Mouse (Mus musculus): Measurements from ENCODE around the gene Sh3bp5.

Gene Sh3bp5

DNA sequence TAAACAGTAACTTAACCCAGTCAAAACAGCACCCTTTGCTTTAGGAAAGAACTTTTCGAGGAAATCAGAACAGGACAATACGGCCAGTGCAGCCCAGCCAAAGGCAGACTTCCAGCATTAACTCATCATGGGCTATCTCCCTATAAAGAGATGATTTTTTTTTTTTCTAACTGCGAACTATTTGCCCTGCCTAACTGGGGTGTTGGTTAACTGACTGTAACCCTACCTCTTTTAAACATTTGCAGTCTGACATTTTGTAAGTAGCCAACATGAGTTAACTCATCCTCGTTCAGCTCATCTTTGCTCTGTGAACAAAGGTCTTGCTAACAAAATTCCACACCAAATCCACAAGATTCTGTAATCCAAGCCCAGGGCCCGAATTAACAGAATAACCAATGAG is 1.5 kb downstream of the Sh3bp5 start:
- intact Hi-C loops (cut with DNase I), result loop anchor here (2.0 kb wide), 1 partner anchor 48 kb away; no protein-coding TSS in a partner anchor

DNA sequence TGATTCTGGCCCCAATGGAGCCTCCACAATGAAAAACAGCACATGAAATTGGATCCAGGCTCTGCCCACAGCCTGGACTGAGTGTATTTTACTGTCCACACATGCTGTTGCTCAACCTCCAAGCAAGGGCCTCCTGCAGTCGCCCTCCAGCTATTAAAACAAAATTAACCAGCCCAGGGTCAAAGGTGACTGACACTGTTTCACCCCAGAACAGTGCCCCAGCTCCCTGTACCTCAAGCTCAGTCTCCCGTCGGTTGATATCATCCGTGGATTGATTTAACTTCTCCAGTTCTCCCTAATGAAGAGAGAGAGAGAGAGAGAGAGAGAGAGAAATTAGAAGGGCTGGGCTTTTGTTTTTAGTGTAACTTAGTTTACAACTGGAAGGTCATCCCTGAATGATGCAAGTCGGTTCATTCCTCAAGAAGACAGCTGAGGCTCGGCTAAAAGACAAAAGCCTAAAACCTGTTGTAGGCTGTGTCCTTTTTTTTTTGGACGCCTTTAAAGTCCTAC is 2.0 kb downstream of the Sh3bp5 start:
- intact Hi-C loops (cut with DNase I), result loop anchor here (2.0 kb wide), 1 partner anchor 47 kb away; no protein-coding TSS in a partner anchor

DNA sequence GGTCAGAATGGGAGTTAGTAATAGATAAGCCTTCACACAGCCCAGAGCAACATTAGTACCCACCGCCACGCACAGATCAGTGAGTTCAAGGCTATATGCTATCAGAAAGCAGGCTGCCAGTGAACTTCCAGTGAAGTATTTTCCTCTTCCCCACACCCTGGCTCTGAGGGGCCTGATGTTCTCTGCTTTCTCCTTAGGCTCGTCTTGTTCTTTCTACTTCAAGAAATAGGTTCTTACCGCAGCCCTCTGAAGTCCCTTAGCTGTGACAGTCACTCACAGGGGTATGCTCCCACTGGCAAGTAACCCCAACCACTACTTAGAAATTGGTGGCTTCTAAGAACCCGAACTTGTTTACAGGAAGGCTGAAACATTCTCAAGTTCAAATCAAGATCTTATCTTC is 2.8 kb downstream of the Sh3bp5 start:
- intact Hi-C loops (cut with DNase I), result no loop called here

DNA sequence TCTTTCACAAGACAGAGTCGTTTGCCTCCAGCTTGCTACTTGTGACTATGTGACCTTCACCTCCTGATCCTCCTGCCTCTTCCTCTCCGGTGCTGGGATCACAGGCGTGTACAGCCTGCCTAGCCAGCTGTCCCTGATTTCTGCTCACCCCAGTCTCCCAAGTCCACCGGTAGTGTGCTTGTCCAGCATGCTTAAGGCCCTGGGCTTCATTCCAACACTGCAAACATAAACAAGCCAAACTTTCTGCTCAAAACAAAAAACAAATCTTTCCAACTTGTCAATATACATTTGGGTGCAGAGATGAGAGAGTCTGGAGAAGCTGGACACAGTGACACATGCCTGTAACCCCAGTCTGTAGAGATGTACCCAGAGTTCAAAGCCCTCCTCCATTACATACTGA is 3.5 kb downstream of the Sh3bp5 start:
- intact Hi-C loops (cut with DNase I), result no loop called here

DNA sequence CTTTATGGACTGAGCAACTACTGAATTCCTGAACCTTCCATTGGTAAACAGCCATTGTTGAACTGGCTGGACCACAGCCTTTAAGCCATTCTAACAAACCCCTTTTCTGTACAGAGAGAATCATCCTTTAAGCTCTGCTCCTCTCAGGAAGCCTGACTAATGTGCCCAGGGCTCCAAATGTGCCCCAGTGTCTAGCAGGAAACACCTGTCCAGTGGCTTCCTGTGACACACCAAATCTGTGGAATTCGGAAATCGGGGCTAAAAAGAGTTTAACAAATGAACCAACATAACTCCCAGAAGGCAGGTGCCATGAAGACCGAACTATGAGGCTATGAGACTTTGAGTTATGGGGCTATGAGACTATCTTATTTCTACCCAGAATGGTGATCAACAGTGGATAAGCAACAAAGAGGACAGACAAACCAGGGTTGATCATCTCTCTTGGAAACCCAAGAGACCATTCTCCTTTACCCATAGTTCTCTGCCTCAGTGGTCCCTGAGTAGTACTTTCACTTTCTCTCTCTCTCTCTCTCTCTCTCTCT is 4.0 kb downstream of the Sh3bp5 start:
- intact Hi-C loops (cut with DNase I), result no loop called here

DNA sequence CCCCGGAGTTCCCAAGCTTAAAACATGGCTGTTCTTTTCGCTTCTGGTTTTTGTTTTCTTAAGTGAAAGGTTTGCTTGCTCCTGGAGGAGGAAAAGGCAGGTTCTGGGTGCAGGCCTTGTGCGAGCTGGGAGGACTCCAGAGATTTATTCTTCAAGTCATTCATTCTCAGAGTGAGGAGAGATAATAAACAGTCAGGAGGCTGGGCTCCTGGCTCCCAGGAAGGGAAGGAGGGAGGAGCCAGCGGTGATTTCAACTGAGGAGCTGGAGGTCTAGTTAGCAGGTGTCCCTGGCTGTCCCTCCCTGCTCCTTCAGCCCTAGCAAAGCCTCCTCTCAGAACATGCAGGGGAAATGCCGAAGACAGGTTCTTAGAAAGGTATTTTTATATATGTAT is 6.9 kb downstream of the Sh3bp5 start:
- intact Hi-C loops (cut with DNase I), result no loop called here

DNA sequence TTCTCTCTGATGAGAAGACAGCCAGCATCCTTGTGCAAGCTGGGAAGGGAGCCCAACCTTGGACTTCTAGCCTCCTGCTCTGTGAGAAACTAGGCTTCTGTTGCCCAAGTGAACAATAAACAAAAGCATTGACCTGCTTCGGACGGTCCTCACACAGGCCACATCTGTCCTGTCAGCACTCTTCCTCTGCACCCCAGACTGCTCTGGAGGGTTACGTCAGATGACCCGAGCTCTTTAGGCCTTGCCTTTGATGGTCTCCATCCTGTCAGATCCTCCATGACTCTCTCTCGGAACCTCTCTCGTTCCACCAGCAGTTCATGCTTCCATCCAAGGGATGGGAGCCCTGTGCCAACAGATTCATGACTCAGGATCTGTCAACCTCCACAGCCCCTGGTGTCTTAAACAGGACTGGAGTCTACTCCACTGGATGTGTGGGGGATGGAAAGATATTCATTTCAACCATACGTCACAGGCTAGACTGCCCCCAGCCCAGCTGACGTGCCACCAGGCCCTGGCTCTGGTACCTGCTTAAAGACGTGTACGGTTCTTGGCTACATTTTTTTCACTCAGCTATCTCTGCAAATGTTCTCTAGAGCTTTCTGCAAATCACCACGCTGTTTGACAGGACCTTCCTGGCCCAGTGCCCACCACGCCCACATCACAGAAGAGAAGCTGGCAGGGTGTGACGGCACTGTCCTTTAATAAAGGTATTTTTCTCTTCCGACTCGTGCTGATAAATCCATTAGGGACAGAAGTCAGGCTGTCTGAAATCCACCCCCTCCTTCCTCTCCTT is 7.5 kb downstream of the Sh3bp5 start:
- intact Hi-C loops (cut with DNase I), result no loop called here

DNA sequence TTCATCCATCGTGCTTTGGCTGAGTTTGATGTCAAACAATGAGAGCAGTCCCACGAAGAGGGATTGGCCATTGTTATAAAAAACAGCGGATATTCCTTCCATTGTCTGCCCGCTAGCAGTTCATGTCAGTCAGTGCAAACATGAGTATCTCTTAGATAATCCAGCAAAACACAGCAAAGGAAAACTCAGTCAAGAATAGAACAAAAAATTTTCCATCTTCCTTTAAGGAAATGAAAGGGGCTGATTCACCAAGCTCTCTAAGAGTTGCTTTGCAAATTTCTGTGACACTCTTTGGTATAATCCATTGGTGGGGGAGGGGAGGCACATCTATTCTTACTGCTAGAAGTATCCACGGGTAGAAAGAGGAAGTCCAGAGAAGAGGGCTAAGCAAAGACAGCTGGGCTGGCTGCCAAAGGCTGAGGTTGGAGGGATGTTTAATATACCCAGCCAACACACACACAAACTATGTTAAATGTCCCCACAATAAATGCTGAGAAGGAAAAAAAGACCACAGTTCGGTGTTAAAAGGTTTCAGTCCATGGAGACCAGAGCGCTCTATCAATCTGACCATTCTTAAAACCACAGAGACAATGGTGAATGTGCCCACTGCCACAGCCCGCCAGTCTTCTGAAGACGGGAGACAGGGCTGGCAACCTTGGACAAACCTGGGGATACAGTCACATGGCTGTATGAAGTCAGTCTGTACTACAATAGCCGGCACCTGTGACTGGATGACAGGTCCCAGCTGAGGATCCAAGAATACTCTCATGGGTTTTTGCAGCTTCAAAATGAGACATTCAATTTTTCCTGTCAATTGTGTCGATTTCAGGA is 12.7 kb downstream of the Sh3bp5 start:
- intact Hi-C loops (cut with DNase I), result no loop called here

DNA sequence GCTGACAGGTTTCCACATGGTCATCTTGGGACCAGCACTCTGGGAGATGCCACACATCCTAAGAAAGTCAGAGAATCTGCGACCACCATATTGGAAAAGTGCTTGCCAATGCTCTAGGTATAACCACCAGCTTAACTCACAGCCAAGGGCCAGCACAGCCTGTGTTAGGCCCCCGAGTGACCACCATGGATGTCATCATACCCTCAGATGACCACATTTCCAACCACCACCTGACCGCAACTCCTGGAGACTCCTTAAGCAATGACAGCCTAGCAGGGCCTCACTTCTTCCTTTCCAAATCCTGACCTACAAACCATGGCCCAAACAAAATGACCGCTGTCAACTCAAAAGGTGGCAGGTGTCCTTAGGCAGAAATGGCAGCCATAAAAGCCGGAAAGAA is 13.5 kb downstream of the Sh3bp5 start:
- intact Hi-C loops (cut with DNase I), result no loop called here

DNA sequence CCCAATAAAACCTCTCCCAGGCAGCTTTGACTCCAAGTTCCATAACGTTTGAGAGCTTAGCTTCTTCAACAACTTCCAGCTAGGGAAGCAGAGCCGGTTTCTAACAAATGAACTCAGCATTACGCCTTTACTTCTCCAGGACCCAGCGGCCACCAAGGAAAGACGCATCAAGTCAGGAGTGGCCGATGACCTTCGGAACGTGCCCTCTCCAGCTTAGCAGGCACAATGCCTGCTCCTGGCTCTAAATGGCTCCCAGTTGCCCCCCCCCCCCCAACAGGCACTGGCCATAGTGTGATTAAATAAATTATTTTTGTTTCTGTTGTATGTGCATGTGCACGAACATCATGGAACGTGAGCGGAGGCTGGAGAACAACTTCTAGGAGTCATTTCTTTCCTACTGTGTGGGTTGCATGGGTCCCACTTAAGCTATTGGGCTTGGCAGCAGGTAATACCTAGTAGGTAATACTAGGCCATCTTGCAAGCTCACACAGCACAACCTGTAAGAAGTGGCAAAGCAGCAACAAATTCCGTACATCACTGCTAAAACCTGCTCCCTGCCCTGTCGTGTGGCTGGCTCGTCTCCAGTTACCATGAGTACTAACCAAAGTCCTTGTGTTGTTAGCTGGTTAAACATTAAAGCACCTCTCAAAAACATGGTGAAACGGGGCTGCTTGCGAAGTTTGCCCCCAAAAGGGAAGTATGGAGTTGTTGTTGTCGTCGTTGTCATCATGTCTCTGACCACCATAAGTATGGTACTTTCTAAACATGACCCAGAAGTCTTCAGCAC is 14.2 kb downstream of the Sh3bp5 start:
- intact Hi-C loops (cut with DNase I), result no loop called here

DNA sequence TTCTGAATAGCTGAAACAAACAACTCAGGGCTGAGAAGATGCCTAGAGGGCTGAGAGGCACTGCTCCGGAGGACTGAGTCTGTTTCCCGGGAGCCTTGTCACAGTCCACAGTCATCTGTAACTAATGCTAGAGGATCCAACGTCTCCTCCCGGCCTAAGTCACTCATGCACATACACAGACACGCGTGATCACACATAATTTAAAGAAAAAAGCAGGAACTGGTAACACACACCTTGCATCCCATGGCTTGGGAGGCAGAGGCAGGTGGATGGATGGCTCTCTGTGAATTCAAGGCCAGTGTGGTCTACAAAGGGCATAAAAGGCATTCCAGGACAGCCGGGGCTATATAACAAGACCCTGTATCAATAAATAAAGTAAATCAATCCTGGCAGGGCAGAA is 14.9 kb downstream of the Sh3bp5 start:
- intact Hi-C loops (cut with DNase I), result no loop called here

DNA sequence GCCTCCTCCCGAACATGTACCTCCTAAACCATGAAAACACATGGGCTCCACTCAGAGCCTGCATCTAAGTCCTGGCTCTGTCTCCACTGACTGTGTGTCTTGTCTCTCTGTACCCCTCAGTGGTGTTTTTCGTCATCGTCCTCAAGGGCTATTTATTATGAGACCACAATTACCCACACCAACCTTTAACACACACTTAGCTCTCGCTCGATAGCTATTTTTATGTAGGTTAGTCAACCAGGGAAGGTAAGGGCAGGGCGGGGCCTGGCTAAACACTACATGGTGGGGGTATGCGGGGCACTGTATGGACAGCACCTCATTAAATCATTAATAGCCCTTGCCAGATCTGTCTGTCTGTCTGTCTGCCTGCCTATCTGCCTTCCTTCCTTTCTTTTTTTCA is 15.3 kb downstream of the Sh3bp5 start:
- intact Hi-C loops (cut with DNase I), result no loop called here

DNA sequence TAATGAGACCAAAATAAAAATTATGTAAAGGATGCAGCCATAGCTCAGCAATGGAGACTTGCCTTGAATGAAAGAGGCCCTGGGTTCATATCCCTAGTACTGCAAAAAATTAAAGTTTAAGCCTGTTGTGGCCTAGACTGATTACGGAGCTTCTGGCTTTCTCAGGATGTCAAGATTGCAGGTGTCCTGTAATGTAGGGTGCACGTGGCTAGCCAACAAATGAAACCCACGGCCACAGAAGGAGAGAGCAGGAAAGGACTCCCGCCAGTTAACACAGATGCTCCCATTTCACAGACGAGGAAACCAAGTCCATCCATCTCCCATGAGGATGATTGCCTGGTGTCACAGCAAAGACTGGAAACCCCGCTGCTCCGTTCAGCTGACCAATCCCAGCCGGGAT is 15.7 kb downstream of the Sh3bp5 start:
- intact Hi-C loops (cut with DNase I), result no loop called here

DNA sequence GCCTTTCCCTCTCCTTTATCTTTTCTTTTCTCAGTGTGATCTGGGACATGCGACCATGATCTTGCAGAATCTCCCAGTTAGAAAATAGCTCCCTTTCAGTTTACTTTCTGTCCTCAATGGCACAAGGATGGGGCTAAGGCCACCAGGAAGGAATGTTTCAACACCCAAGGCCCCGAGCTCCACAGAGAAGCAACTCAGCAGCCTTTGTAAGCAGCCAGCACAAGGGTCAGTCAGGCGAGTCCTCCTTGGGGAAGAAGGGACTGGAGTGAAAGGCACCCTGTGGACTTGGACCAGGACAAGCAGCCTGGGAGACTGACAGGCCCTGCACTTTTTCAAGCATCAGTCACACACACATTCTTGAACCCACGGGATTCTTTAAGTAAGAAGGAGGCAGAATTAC is 16.6 kb downstream of the Sh3bp5 start:
- intact Hi-C loops (cut with DNase I), result no loop called here

DNA sequence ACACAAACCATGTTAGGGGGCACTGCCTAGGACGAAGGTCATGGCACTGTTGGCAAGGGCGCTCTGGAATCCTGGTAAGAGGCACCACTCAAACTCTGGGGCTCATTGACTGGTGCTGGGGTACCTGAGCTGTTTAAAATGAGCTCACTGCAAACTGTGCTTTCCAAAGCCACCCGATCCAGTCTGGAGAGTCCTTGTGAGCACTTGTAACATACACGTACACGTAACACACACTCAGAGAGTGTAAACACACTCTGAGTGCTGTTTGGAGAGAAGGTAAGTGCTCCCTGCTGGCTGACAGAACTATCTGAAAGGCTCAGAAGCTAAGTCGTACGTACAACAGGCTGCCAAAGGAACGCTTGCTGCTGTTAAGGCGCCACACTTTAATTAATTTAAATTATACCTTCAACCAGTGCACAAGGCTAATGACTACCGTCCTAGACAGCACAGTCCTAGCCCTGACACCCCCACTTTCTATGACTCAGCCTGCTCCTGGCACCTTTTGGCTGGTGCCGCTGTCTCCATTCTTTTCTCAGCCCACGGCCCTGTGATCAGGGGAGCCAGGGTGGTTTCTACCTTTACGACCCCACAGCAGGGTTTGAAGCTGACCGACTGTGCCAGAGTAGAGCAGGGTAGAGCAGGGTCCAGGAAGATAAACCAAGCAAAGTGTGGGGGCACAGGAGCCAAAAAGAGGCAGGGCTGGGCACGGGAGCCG is 18.9 kb downstream of the Sh3bp5 start:
- intact Hi-C loops (cut with DNase I), result no loop called here

DNA sequence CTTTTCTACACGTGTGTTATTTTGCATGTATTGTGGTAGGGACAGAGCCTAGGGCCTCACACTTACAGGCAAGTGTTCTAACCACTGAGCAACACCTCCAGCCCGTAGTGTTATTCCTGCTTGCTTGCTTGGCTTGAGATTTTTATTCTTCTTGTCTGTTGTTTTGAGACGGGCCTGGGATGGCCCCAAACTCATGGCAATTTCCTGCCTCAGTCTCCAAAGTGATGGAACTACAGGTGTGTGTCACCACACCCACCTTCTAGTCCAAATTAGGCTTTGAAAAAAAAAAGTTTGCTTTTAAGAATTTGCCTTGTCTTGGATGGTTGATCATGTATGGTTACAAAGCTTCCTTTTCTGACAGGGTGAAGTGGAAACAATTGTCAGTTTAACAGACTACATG is 19.5 kb downstream of the Sh3bp5 start:
- intact Hi-C loops (cut with DNase I), result no loop called here

DNA sequence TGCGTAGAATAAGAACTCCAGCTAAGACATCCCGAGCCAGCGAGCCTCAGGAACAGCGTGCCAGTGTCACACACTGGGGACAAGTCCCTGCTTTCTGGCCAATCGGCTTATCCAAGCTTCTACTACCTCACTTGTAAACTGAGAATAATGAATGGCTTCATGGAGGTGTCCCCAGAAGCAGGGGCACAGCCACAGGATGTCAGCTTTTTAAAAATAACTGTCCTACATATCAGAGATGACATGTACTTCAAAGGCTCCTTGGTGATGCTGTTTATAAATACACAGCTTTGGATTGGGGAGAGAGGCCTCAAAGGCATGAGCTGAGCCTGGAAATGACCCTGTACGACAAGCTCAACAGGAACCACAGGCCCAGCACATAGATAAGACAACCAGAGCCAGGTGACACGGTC is 20.9 kb downstream of the Sh3bp5 start:
- intact Hi-C loops (cut with DNase I), result no loop called here

DNA sequence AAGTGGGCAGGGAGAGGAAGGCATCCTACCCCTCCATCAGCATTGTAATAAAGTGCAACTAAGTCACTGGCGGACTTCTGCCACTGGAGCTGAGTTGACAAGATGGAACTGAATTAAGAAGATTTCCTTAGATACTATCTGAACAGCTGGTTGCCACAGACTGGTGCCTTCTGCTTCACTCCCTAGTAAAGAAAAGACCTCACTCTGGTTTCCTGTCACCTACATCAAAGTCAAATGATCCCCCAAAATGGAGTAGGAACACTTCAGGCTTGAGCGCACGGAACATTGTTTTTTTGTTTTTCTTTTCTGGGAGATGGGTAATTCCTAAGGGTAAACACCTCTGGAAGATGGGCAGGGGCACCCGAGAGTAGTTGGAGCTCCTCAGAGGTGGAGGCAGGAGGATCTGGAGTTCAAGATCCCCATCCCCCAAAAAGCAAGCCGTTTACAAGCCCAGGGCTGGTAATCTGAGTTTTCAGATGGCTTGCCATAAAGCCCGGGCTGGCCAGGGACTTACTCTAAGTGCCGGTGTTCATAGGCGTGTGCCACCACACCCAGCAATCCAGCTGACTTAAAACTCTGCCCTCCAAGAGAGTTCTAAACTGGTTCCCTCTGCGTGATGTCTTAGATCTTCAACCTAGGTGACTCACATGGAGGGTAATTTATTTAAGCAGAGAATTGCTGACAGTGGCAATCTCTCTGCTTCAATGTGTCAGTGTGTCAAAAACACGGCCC is 21.5 kb downstream of the Sh3bp5 start:
- intact Hi-C loops (cut with DNase I), result no loop called here

DNA sequence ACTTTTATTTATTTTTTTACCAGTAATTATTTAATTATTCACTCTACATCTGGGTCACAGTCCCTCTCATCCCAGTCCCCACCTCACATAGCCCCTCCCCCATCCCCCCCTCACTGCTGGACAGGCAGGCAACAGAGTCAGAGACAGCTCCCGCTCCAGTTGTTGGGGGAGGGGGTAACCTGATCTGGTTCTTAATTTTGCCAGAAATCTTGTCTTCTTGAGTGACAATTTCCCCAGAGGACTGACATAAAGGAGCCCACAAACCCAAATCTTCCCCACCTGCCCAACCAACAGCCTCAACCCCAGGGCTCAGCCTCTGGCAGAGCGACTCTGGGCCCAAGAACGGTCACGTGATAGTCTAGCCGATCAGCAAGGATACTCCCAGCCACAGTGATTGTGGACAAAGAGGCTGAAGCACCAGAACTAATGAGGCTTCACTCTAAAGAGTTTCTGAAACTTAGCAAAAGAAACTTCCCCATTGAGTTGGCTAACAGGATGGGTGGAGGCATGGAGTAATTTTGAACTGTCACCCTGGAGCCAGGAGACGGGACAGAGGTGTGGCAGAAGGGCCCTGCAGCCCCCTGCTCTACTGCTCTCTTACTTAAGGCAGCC is 22.3 kb downstream of the Sh3bp5 start:
- intact Hi-C loops (cut with DNase I), result no loop called here

DNA sequence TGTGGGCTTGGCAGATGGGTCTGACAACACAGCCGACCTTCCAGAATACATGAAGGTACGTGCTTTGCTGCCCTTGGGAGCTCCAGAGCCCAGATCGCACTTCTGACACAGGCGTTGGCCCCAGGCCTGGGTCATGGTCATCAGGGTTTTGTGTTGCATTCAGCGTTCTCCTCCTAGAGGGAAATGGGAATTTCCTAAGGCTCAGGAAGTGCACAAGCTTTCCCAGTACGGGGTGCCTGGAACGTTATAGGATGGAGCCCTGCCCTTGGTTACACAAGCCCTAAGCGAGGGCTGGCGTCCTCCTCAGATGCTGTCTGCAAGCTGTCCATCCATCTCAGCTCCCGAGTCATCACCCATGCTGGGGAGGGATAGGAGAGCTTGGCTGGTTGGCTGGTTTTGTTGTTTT is 23.2 kb downstream of the Sh3bp5 start:
- intact Hi-C loops (cut with DNase I), result no loop called here
